Mouse (Mus musculus) forebrain, embryonic 16.5 days (tissue): ENCODE data around the gene Iffo2. TPM values are rescaled to one million over a fixed set of nuclear protein-coding genes. Genes with fewer than 3 reads are reported as not detected.

Experiments used
- ATAC-seq: fragments of 200-750 bp; cut with Nextera tagmentation; 2 replicates; pipeline ENCODE4 v1.8.0; 2017; ENCODE audit warnings: mild to moderate bottlenecking, moderate library complexity
- H3K27ac ChIP-seq: fragments of 300-500 bp; sonication (generic); 2 replicates; pipeline ENCODE4 v1.5.1; 2014; ENCODE audit warnings: low read length, control low read depth
- H3K27me3 ChIP-seq: fragments of 300-500 bp; sonication (generic); replicated peaks from 2 replicates; pipeline ENCODE4 v1.6.1; 2014; ENCODE audit warnings: low read length; ENCODE audit not compliant: control insufficient read depth, insufficient read depth
- H3K36me3 ChIP-seq: fragments of 300-500 bp; sonication (generic); 2 replicates; pipeline ENCODE4 v1.6.1; 2014; ENCODE audit not compliant: control insufficient read depth, insufficient read depth
- H3K4me1 ChIP-seq: fragments of 300-500 bp; sonication (generic); replicated peaks from 2 replicates; pipeline ENCODE4 v1.6.1; 2014; ENCODE audit warnings: low read length; ENCODE audit not compliant: control insufficient read depth, insufficient read depth
- H3K4me2 ChIP-seq: fragments of 300-500 bp; sonication (generic); 2 replicates; pipeline ENCODE4 v1.6.1; 2014; ENCODE audit warnings: mild to moderate bottlenecking, low read length, control low read depth
- H3K4me3 ChIP-seq: fragments of 300-500 bp; sonication (generic); replicated peaks from 2 replicates; pipeline ENCODE4 v1.5.1; 2014; ENCODE audit warnings: mild to moderate bottlenecking, low read length, control low read depth
- H3K9ac ChIP-seq: fragments of 300-500 bp; sonication (generic); replicated peaks from 2 replicates; pipeline ENCODE4 v1.6.1; 2014; ENCODE audit warnings: low read depth, low read length, control low read depth
- H3K9me3 ChIP-seq: fragments of 300-500 bp; sonication (generic); 2 replicates; pipeline ENCODE4 v1.6.1; 2016; ENCODE audit warnings: low read length; ENCODE audit not compliant: control insufficient read depth
- WGBS: fragments of 180-500 bp; shearing (Covaris S2); extraction: QIAGEN DNeasy Blood & Tissue Kit; methylation state at CpG from one replicate; pipeline ENCODE4 v1.1.7; 2014; 5-methylcytosine and 5-hydroxymethylcytosine counted together
- polyA plus RNA-seq: library from polyadenylated mRNA; unstranded; fragments of >200 nt; fragmentation: Nextera tagmentation; extraction: Ambion mirVana; gene quantifications from 2 replicates; pipeline ENCODE4 v1.2.1, GENCODE M21; 2015

Gene Iffo2
- polyA plus RNA-seq, 1 experiment from 2014 or later: 4.8 TPM

DNA sequence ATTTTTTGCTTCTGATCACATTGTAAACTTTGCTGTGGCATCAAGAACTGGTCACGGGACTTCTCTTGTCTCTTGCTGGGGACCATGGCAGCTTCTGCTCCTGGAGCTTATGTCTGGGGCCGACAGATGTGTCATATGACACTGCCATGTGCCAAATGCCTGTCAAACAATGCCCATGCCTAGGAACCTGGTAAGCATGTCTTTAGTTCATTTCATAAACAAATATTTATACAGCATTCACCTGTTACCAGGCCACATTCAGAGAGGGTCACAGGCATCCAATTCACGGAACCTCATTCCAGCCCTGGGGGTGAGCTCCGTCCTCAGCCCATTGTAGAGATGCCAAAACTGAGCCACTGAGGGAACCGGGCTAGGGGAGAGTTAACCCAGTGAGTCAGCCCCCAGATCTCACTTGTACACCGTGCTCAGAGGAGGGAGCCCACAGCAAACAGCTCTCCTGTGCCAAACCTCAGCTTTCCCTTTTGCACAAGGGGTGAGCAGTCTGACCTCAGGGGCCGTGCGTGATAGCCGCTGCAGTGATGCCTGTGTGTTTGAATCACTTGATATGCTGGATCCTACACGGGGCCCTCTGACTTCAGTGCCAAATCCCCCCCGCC, 53.4 kb downstream of the Iffo2 start:
- no peak for ATAC-seq
- Histone ChIP-seq H3K27me3 (no peaks in the 10 kb centered on the region), H3K4me3 (no peak overlapping the region), H3K4me2 (no peak overlapping the region), H3K27ac (no peak overlapping the region), H3K36me3 (no peaks in the 10 kb centered on the region), H3K9me3 (no peaks in the 10 kb centered on the region), H3K9ac (no peak overlapping the region), H3K4me1 (peaks cover 11% of the 10 kb centered on the region)
- 83% methylated on average over 11 of the region's 11 CpGs for WGBS

DNA sequence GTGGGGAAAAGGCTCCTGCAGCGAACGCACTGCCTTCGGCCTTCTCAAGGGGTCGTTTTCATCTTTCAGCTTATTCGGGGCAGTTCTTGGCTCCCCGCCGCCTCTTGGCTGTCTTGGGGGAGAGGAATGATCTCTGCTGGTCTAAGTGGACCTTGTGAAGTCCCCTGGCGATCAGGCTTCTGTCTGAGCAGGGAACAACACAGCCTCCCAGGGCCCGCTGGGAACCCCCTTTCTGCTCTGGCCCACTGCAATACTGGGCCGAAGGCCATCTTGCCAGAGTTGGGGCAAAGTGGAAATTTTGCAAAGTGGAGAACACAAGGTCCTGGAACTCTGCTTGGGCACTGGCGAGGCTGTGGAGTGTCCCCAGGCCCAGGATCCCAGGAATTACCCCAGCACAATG, 54.4 kb downstream of the Iffo2 start:
- Histone ChIP-seq H3K9me3 (no peaks in the 10 kb centered on the region), H3K27me3 (no peaks in the 10 kb centered on the region), H3K4me2 (no peak overlapping the region), H3K36me3 (no peaks in the 10 kb centered on the region), H3K4me3 (no peak overlapping the region), H3K27ac (no peak overlapping the region), H3K9ac (no peak overlapping the region), H3K4me1 (peaks cover 11% of the 10 kb centered on the region)
- 72% methylated on average over 11 of the region's 11 CpGs for WGBS
- no peak for ATAC-seq

GRCm38 (mm10) chr4:139585713-139586112, 55.4 kb downstream of the Iffo2 start:
- no peak overlapping the region for H3K4me2 ChIP-seq
- no peaks in the 10 kb centered on the region for H3K36me3 ChIP-seq
- H3K27ac ChIP-seq: no peak overlapping the region
- H3K4me1 ChIP-seq: peaks cover 14% of the 10 kb centered on the region
- no peak overlapping the region for H3K4me3 ChIP-seq
- no peak for ATAC-seq
- 92% methylated on average over 7 of the region's 7 CpGs for WGBS
- H3K9me3 ChIP-seq: no peaks in the 10 kb centered on the region
- H3K27me3 ChIP-seq: no peaks in the 10 kb centered on the region
- H3K9ac ChIP-seq: no peak overlapping the region

- Histone ChIP-seq H3K36me3 (no peaks in the 10 kb centered on the region), H3K4me2 (no peak overlapping the region), H3K4me1 (peaks cover 3% of the 10 kb centered on the region; the same call in 1 of the 2 replicates), H3K9ac (no peak overlapping the region), H3K9me3 (no peaks in the 10 kb centered on the region), H3K27me3 (no peaks in the 10 kb centered on the region), H3K4me3 (no peak overlapping the region), H3K27ac (no peak overlapping the region)
- WGBS: 75% methylated on average over 4 of the region's 4 CpGs
- no peak for ATAC-seq
Measured at GRCm38 (mm10) chr4:139587370-139587769, 57.0 kb downstream of the Iffo2 start.

DNA sequence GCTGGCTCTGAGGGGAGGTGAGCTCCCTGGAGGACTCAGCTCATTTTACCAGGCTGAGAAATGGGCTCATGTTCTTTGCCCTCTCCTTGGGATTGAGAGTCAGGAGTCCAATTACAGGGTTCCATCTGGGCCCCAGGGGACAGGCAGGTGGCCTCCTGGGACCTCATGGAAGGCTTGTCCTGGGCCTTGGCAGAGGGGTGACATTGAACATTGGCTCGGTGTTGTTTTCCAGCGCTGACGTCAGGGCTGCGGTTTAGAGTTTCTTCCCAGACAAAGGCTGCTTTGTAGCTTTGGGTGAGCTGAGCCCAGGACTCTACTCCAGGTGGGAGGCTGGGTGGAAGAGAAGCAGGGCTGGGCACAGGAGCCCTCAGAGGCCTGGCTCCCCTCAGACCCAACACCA, 57.4 kb downstream of the Iffo2 start:
- WGBS: 76% methylated on average over 4 of the region's 4 CpGs
- H3K9me3 ChIP-seq: no peaks in the 10 kb centered on the region
- H3K4me3 ChIP-seq: no peak overlapping the region
- H3K4me2 ChIP-seq: no peak overlapping the region
- ATAC-seq: no peak
- H3K27ac ChIP-seq: no peak overlapping the region
- H3K4me1 ChIP-seq: peaks cover 3% of the 10 kb centered on the region; the same call in 1 of the 2 replicates
- no peaks in the 10 kb centered on the region for H3K36me3 ChIP-seq
- no peaks in the 10 kb centered on the region for H3K27me3 ChIP-seq
- H3K9ac ChIP-seq: no peak overlapping the region

GRCm38 (mm10) chr4:139589351-139590027, 59.1 kb downstream of the Iffo2 start:
- no peak for ATAC-seq

DNA sequence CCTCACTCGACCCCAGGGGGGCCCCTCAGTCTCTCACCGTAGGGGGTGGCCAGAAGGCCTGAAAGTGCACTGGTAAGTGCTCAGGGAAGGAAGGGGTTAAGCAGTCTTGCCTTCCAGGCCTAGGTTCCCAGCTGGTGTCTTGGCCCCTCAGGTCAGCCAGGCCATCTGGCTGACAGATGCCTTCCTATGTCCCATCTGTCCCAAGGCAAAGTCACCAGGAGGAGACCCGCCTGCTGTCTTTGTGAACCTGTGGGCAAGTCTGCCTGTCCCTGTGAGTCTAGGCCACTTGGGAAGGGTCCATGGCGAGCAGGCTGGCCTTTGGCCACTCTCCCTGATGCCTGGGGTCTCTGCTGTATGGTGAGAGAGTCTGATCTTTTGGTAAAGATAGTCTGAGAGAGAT, 60.1 kb downstream of the Iffo2 start:
- Histone ChIP-seq H3K4me3 (no peak overlapping the region), H3K9me3 (no peaks in the 10 kb centered on the region), H3K4me2 (no peak overlapping the region), H3K27ac (no peak overlapping the region), H3K36me3 (no peaks in the 10 kb centered on the region), H3K4me1 (peaks cover 3% of the 10 kb centered on the region; the same call in 1 of the 2 replicates), H3K27me3 (no peaks in the 10 kb centered on the region), H3K9ac (no peak overlapping the region)
- WGBS: 41% methylated on average over 4 of the region's 4 CpGs
- no peak for ATAC-seq

More at GRCm38 (mm10) chr4:139589351-139590027, 59.1 kb downstream of the Iffo2 start:
- H3K36me3 ChIP-seq: no peaks in the 10 kb centered on the region
- peaks cover 3% of the 10 kb centered on the region; the same call in 1 of the 2 replicates for H3K4me1 ChIP-seq
- no peaks in the 10 kb centered on the region for H3K27me3 ChIP-seq
- WGBS: 54% methylated on average over 5 of the region's 5 CpGs
- no peak overlapping the region for H3K4me3 ChIP-seq
- no peak overlapping the region for H3K9ac ChIP-seq
- no peaks in the 10 kb centered on the region for H3K9me3 ChIP-seq
- H3K27ac ChIP-seq: no peak overlapping the region
- no peak overlapping the region for H3K4me2 ChIP-seq

GRCm38 (mm10) chr4:139592895-139593294, 62.5 kb downstream of the Iffo2 start:
- Histone ChIP-seq H3K4me3 (no peak overlapping the region), H3K36me3 (no peaks in the 10 kb centered on the region), H3K27me3 (no peaks in the 10 kb centered on the region), H3K9me3 (no peaks in the 10 kb centered on the region), H3K4me1 (peaks cover 23% of the 10 kb centered on the region), H3K9ac (no peak overlapping the region), H3K4me2 (no peak overlapping the region), H3K27ac (no peak overlapping the region)
- 70% methylated on average over 7 of the region's 7 CpGs for WGBS
- no peak for ATAC-seq

DNA sequence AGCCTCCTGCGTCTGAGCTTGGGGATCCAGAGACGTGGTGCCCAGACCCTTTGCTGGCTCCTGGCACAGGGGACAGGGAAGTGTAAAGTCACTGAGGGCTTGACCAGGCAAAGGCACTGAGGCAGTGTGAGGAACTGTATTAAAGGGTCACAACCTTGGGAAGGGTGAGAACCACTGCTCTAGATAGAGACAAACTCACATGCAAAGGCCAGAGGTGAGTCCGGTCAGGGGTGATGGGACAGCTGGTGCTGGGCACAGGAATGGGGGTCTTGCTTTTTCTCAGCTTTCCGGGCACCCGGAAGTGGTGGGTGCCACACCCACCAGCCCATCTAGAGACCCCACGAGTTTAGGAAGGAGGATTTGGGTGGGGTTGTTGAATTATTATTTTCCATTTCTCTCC, 63.0 kb downstream of the Iffo2 start:
- peaks cover 25% of the 10 kb centered on the region for H3K4me1 ChIP-seq
- no peak overlapping the region for H3K27ac ChIP-seq
- no peak overlapping the region for H3K9ac ChIP-seq
- H3K36me3 ChIP-seq: no peaks in the 10 kb centered on the region
- H3K4me3 ChIP-seq: no peak overlapping the region
- no peak overlapping the region for H3K4me2 ChIP-seq
- no peaks in the 10 kb centered on the region for H3K9me3 ChIP-seq
- H3K27me3 ChIP-seq: no peaks in the 10 kb centered on the region
- ATAC-seq: no peak
- 64% methylated on average over 6 of the region's 6 CpGs for WGBS
